Mouse (Mus musculus): ENCODE results near the gene Ankrd52. TPM values are rescaled to one million over a fixed set of nuclear protein-coding genes. Genes with fewer than 3 reads are reported as not detected.

The Ankrd52 gene
- polyA plus RNA-seq, 1 experiment from 2014 or later = 14.8 TPM

GRCm38 (mm10) chr10:128441324-128442119, 64.6 kb downstream of the Ankrd52 start:
- Histone ChIP-seq H3K4me2 (no peak overlapping the region), H3K27ac (no peak overlapping the region), H3K4me1 (replicated peaks) (no peaks in the 10 kb centered on the region), H3K9me3 (no peaks in the 10 kb centered on the region), H3K27me3 (no peaks in the 10 kb centered on the region), H3K9ac (replicated peaks) (no peak overlapping the region), H3K4me3 (replicated peaks) (no peak overlapping the region), H3K36me3 (peaks cover 52% of the 10 kb centered on the region)
- ATAC-seq (ENCODE audit: insufficient number of reproducible peaks, insufficient read depth, low FRiP score, low TSS enrichment, low read depth) = no peak
- 92% methylated on average over 10 of the region's 10 CpGs for WGBS

DNA sequence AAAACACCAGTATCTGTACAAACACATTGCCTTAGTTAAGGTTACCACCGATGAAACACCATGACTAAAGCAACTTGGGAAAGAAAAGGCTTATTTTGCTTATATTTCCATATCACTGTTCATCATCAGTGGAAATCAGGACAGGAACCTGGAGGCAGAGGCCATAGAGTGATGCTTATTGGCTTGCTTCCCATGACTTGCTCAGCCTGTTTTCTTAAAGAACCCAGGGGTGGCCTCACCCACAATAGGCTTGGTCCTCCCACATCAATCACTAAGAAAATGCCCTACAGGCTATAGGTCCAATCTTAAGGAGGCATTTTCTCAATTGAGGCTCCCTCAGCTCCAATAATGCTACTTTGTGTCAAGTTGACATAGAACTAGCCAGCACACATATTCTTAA, 65.8 kb downstream of the Ankrd52 start:
- H3K27ac ChIP-seq = no peak overlapping the region
- H3K4me3 ChIP-seq (replicated peaks) = no peak overlapping the region
- WGBS = 86% methylated on average over 1 of the region's 1 CpGs
- no peaks in the 10 kb centered on the region for H3K27me3 ChIP-seq
- H3K36me3 ChIP-seq = peaks cover 41% of the 10 kb centered on the region
- H3K9me3 ChIP-seq = no peaks in the 10 kb centered on the region
- no peak overlapping the region for H3K4me2 ChIP-seq
- no peaks in the 10 kb centered on the region for H3K4me1 ChIP-seq (replicated peaks)
- no peak overlapping the region for H3K9ac ChIP-seq (replicated peaks)
- no peak for ATAC-seq (ENCODE audit: insufficient number of reproducible peaks, insufficient read depth, low FRiP score, low TSS enrichment, low read depth)

- no peaks in the 10 kb centered on the region for H3K27me3 ChIP-seq
- no peaks in the 10 kb centered on the region for H3K9me3 ChIP-seq
- no peak overlapping the region for H3K4me3 ChIP-seq (replicated peaks)
- H3K9ac ChIP-seq (replicated peaks) = no peak overlapping the region
- H3K27ac ChIP-seq = no peak overlapping the region
- H3K4me1 ChIP-seq (replicated peaks) = no peaks in the 10 kb centered on the region
- peaks cover 25% of the 10 kb centered on the region for H3K36me3 ChIP-seq
- H3K4me2 ChIP-seq = no peak overlapping the region
- WGBS = 69% methylated on average over 6 of the region's 6 CpGs
- ATAC-seq (ENCODE audit: insufficient number of reproducible peaks, insufficient read depth, low FRiP score, low TSS enrichment, low read depth) = no peak
Observed at GRCm38 (mm10) chr10:128444354-128444753, 67.4 kb downstream of the Ankrd52 start.

DNA sequence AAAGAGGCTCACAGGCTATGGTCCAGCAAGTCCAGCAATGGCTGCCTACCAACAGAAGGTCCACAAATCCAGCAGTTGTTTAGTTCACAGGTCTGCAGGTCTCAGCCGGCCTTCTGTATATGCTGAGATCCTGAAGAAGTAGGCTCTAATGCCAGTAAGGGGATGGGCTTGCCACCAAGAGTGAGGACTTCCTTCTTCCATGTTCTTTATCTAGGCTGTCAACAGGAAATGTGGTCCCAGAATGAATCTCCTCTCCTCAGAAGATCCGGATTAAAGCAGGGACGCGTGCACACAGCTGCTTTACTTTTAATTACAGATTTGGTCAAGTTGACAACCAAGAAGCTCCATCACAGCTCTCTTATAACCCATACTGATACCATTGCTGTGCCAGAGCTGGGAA, 68.5 kb downstream of the Ankrd52 start:
- Histone ChIP-seq H3K27ac (no peak overlapping the region), H3K4me2 (no peak overlapping the region), H3K4me1 (replicated peaks) (no peaks in the 10 kb centered on the region), H3K4me3 (replicated peaks) (no peak overlapping the region), H3K9ac (replicated peaks) (no peak overlapping the region), H3K27me3 (no peaks in the 10 kb centered on the region), H3K9me3 (no peaks in the 10 kb centered on the region), H3K36me3 (peaks cover 15% of the 10 kb centered on the region)
- ATAC-seq (ENCODE audit: insufficient number of reproducible peaks, insufficient read depth, low FRiP score, low TSS enrichment, low read depth) = no peak
- 82% methylated on average over 4 of the region's 4 CpGs for WGBS

DNA sequence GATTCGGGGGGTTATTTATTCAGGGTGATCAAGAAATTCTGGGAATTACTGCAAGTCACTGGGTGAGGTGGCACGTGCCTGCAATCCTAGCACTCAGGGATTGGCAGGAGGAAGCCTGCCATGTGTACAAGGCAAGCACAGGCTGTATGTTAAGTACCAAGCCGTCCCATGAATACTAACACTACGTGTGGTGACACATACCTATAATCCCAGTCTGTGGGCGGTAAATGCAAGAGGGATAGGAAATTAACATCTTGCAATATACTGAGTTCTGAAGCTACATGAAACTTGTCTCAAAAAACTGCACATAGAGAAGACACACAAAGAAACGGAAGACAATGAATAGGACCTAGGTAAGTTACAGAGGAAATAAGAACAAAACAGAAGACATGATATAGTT, 74.1 kb downstream of the Ankrd52 start:
- no peaks in the 10 kb centered on the region for H3K36me3 ChIP-seq
- no peak overlapping the region for H3K4me2 ChIP-seq
- H3K9ac ChIP-seq (replicated peaks) = no peak overlapping the region
- no peak overlapping the region for H3K4me3 ChIP-seq (replicated peaks)
- ATAC-seq (ENCODE audit: insufficient number of reproducible peaks, insufficient read depth, low FRiP score, low TSS enrichment, low read depth) = no peak
- 82% methylated on average over 6 of the region's 6 CpGs for WGBS
- H3K4me1 ChIP-seq (replicated peaks) = 0 out of 2 replicates have a peak, but pooled peaks cover 3% of the 10 kb centered on the region
- H3K27me3 ChIP-seq = no peaks in the 10 kb centered on the region
- no peak overlapping the region for H3K27ac ChIP-seq
- no peaks in the 10 kb centered on the region for H3K9me3 ChIP-seq

DNA sequence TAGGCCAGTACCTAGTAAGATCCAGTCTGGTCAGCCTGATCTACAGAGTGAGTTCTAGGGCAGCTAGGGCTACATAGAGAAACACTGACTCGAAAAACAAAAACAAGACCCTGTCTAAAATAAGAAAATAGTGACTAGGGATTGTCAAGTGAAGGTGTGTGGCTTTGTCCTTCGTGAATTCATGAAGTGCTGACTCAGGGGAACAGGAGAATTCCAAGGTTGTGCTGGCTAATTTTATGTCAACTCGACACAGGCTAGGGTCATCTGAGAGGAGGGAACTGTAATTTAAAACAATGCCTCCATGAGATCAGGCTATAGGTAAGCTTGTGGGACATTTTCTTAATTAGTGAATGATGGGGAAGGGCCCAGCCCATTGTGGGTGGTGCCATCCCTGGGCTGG, 77.6 kb downstream of the Ankrd52 start:
- WGBS = 81% methylated on average over 3 of the region's 3 CpGs

GRCm38 (mm10) chr10:128455280-128455679, 78.4 kb downstream of the Ankrd52 start:
- WGBS = 4% methylated on average over 6 of the region's 6 CpGs
- ATAC-seq (ENCODE audit: insufficient number of reproducible peaks, insufficient read depth, low FRiP score, low TSS enrichment, low read depth) = no peak
- Histone ChIP-seq H3K36me3 (no peaks in the 10 kb centered on the region), H3K4me1 (replicated peaks) (peaks cover 4% of the 10 kb centered on the region), H3K27ac (no peak overlapping the region), H3K27me3 (no peaks in the 10 kb centered on the region), H3K4me3 (replicated peaks) (peak overlapping the region; percentile 18), H3K9me3 (no peaks in the 10 kb centered on the region), H3K9ac (replicated peaks) (0 out of 2 replicates have a peak overlapping the region, but pooled peaks have one; percentile 23), H3K4me2 (peak overlapping the region; percentile 43)

More for the DNA sequence above, 77.6 kb downstream of the Ankrd52 start:
- no peak overlapping the region for H3K4me3 ChIP-seq (replicated peaks)
- 0 out of 2 replicates have a peak, but pooled peaks cover 3% of the 10 kb centered on the region for H3K4me1 ChIP-seq (replicated peaks)
- no peaks in the 10 kb centered on the region for H3K36me3 ChIP-seq
- no peaks in the 10 kb centered on the region for H3K9me3 ChIP-seq
- H3K9ac ChIP-seq (replicated peaks) = no peak overlapping the region
- no peak for ATAC-seq (ENCODE audit: insufficient number of reproducible peaks, insufficient read depth, low FRiP score, low TSS enrichment, low read depth)
- no peaks in the 10 kb centered on the region for H3K27me3 ChIP-seq
- H3K27ac ChIP-seq = no peak overlapping the region
- no peak overlapping the region for H3K4me2 ChIP-seq

GRCm38 (mm10) chr10:128457676-128458075, 80.8 kb downstream of the Ankrd52 start:
- Histone ChIP-seq H3K36me3 (peaks cover 19% of the 10 kb centered on the region), H3K4me2 (peak overlapping the region; percentile 87; the same call in 1 of the 2 replicates), H3K4me1 (replicated peaks) (peaks cover 14% of the 10 kb centered on the region), H3K4me3 (replicated peaks) (peak overlapping the region; percentile 95), H3K27ac (no peak overlapping the region), H3K9me3 (no peaks in the 10 kb centered on the region), H3K9ac (replicated peaks) (no peak overlapping the region), H3K27me3 (no peaks in the 10 kb centered on the region)
- ATAC-seq (ENCODE audit: insufficient number of reproducible peaks, insufficient read depth, low FRiP score, low TSS enrichment, low read depth) = no peak
- WGBS = 88% methylated on average over 6 of the region's 6 CpGs

Small RNA genes lying within 50 kb of the gene (microRNA-seq; reads per million reads assigned to microRNA genes)
- gene Gm25361 (not detected), gene Gm26308 (not detected), gene Mir6914 (not detected), gene Mir6915 (1.6 reads per million), gene Mir8105 (0.93 reads per million)

Other genes starting within 250 kb of the Ankrd52 start
- 33.0 and 33.5 TPM in 2 replicates for gene Rbms2, start 196.8 kb upstream of the Ankrd52 start, polyA plus RNA-seq (2016; fragmentation: Nextera tagmentation; extraction: Ambion mirVana)
- 1.5 and 2.3 TPM in 2 replicates for gene Gls2, start 182.7 kb upstream of the Ankrd52 start, polyA plus RNA-seq (2016; fragmentation: Nextera tagmentation; extraction: Ambion mirVana)
- 31.0 and 32.4 TPM in 2 replicates for gene Spryd4, start 165.3 kb upstream of the Ankrd52 start, polyA plus RNA-seq (2016; fragmentation: Nextera tagmentation; extraction: Ambion mirVana)
- 0.38 and 0.44 TPM in 2 replicates for gene Mip, start 151.3 kb upstream of the Ankrd52 start, polyA plus RNA-seq (2016; fragmentation: Nextera tagmentation; extraction: Ambion mirVana)
- 103 and 108 TPM in 2 replicates for gene Timeless, start 145.1 kb upstream of the Ankrd52 start, polyA plus RNA-seq (2016; fragmentation: Nextera tagmentation; extraction: Ambion mirVana)
- gene Apon, start 123.0 kb upstream of the Ankrd52 start, polyA plus RNA-seq (2016; fragmentation: Nextera tagmentation; extraction: Ambion mirVana) = 0.68 and 1.0 TPM in 2 replicates
- not detected in 2 replicates for gene Apof, start 108.4 kb upstream of the Ankrd52 start, polyA plus RNA-seq (2016; fragmentation: Nextera tagmentation; extraction: Ambion mirVana)
- gene Stat2, start 106.6 kb upstream of the Ankrd52 start, polyA plus RNA-seq (2016; fragmentation: Nextera tagmentation; extraction: Ambion mirVana) = 17.1 and 17.6 TPM in 2 replicates
- gene Il23a, start 78.4 kb upstream of the Ankrd52 start, polyA plus RNA-seq (2016; fragmentation: Nextera tagmentation; extraction: Ambion mirVana) = 0.20 TPM in 2 replicates
- gene Pan2, start 73.8 kb upstream of the Ankrd52 start, polyA plus RNA-seq (2016; fragmentation: Nextera tagmentation; extraction: Ambion mirVana) = 42.3 and 42.5 TPM in 2 replicates
- 351 and 359 TPM in 2 replicates for gene Cnpy2, start 54.7 kb upstream of the Ankrd52 start, polyA plus RNA-seq (2016; fragmentation: Nextera tagmentation; extraction: Ambion mirVana)
- 178 and 181 TPM in 2 replicates for gene Cs, start 39.4 kb upstream of the Ankrd52 start, polyA plus RNA-seq (2016; fragmentation: Nextera tagmentation; extraction: Ambion mirVana)
- 15.5 and 15.8 TPM in 2 replicates for gene Coq10a, start 8.1 kb upstream of the Ankrd52 start, polyA plus RNA-seq (2016; fragmentation: Nextera tagmentation; extraction: Ambion mirVana)
- not detected in 2 replicates for gene Slc39a5, start 24.1 kb downstream of the Ankrd52 start, polyA plus RNA-seq (2016; fragmentation: Nextera tagmentation; extraction: Ambion mirVana)
- gene Nabp2, start 34.4 kb downstream of the Ankrd52 start, polyA plus RNA-seq (2016; fragmentation: Nextera tagmentation; extraction: Ambion mirVana) = 65.1 and 65.2 TPM in 2 replicates
- 42.5 TPM in 2 replicates for gene Rnf41, start 34.5 kb downstream of the Ankrd52 start, polyA plus RNA-seq (2016; fragmentation: Nextera tagmentation; extraction: Ambion mirVana)
- gene Smarcc2, start 82.1 kb downstream of the Ankrd52 start, polyA plus RNA-seq (2016; fragmentation: Nextera tagmentation; extraction: Ambion mirVana) = 105 and 120 TPM in 2 replicates
- gene Myl6, start 117.0 kb downstream of the Ankrd52 start, polyA plus RNA-seq (2016; fragmentation: Nextera tagmentation; extraction: Ambion mirVana) = 827 and 868 TPM in 2 replicates
- gene Myl6b, start 121.6 kb downstream of the Ankrd52 start, polyA plus RNA-seq (2016; fragmentation: Nextera tagmentation; extraction: Ambion mirVana) = 3.2 and 3.4 TPM in 2 replicates
- 18.5 and 19.9 TPM in 2 replicates for gene Esyt1, start 148.8 kb downstream of the Ankrd52 start, polyA plus RNA-seq (2016; fragmentation: Nextera tagmentation; extraction: Ambion mirVana)
- gene Zc3h10, start 170.7 kb downstream of the Ankrd52 start, polyA plus RNA-seq (2016; fragmentation: Nextera tagmentation; extraction: Ambion mirVana) = 18.1 and 21.4 TPM in 2 replicates
- 3,599 and 3,605 TPM in 2 replicates for gene Rpl41, start 172.2 kb downstream of the Ankrd52 start, polyA plus RNA-seq (2016; fragmentation: Nextera tagmentation; extraction: Ambion mirVana)
- 199 and 206 TPM in 2 replicates for gene Pa2g4, start 188.9 kb downstream of the Ankrd52 start, polyA plus RNA-seq (2016; fragmentation: Nextera tagmentation; extraction: Ambion mirVana)
- 15.4 and 16.6 TPM in 2 replicates for gene Erbb3, start 212.5 kb downstream of the Ankrd52 start, polyA plus RNA-seq (2016; fragmentation: Nextera tagmentation; extraction: Ambion mirVana)
- gene Rps26, start 249.6 kb downstream of the Ankrd52 start, polyA plus RNA-seq (2016; fragmentation: Nextera tagmentation; extraction: Ambion mirVana) = 753 and 757 TPM in 2 replicates